Mouse (Mus musculus) cerebellum, postnatal 25 days (tissue): ENCODE measurements around the gene Ubash3a.

Experiments
- DNase-seq, 2 experiments: peaks; one replicate each; pipeline ENCODE4 v3.0.0; 2021; ENCODE audit warnings: mixed read lengths in 2 of 2

Gene Ubash3a

GRCm38 (mm10) chr17:31216068-31216955, 8.6 kb downstream of the Ubash3a start:
- DNase-seq = peak; percentile 46 to 63

DNA sequence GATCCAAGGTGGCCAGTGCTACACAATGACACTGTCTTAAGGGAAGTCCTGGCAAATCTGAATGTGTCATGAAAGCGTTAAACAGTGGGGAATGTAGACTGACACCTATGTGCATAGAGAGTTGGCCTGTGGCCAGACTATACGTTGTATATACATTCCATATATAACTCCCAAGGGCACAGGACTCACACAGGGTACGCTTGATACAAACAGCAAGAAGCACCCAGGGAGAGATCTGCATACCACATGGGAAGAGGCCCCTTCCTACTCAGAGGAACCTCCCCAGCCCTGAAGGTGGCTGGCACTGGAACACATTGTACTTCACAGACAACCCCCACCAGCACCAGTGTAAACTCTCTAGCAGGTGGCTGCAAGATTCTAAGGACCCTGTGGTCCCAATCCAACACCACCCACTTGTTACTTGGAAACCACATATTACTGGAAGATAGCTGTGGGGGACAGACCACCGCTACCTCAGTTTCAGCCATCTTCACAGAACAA, 15.2 kb downstream of the Ubash3a start:
- DNase-seq = no peak

DNA sequence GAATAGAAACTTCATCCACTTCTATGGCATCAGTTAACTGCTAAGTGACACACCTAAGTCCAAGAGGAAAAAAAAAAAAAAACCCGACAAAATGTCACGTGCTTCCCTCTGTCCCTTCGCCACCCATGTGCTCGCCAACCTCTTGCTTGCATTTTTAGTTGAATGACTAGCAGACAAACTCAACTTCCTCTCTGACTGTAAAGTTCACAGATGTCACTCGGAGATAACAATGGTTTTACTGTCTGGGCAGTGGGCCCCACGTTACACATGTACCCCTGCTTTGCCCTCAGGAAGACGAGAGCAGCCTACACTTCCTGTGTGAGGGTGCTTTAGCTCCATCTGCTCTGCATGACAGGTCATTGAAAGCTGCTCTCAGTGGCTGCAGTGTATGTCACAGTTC, 16.2 kb downstream of the Ubash3a start:
- no peak for DNase-seq

- DNase-seq = no peak
Observed at GRCm38 (mm10) chr17:31224591-31224990, 16.9 kb downstream of the Ubash3a start.

DNA sequence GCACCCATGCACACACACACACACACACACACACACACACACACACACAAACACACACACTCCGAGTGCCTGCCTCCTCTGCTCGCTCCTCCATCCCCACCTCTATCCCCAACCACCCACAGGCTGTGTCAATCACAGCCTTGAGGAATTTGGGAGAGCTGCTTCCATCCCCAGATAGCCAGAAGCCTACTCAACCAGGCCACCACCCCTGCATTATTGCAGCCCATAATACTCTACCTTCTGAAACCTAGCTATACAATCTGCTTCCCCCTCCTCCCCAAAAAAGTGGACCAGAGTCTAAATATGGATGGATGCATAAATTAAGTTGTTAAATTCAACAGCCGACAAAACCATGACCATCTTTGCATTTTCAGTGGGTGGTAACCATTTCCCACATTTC, 18.7 kb downstream of the Ubash3a start:
- no peak for DNase-seq

DNA sequence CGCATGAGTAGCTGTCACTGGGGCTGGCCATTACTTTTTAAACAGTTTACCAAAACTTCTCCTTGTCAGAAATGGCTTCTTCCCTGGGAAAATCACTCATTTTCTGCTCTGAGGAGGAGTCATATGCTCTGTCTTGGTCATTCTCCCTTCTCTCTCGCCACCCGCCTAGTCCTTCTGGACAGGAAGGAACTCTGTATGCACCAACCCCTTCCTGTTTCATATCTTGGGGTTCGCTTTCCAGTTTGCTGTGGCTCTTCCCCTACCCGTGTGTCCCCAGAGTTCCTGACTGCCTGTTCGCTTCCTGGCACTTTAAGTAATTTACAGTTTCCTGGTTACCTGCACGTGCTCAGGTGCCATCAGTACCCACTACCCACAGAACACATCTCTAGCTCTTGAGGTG, 19.3 kb downstream of the Ubash3a start:
- DNase-seq = no peak

DNA sequence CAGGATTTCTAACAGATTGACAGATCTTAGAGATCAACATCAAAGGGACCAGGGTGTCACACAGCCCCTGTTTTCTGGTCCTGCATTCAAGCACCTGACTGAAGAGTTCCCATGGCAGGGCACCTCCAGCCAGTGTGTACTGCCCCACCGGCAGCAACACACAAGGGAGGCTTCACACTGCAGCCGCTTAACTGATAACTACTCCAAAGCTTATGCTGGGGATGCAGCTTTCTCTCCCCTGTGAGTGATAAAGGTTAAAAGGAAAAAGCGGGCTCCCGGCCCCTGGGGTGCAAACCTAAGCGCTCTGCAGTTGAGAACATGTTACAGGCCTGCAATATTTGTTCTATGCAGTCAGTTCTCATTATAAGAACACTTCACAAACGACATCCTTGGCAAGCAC, 24.1 kb downstream of the Ubash3a start:
- DNase-seq = no peak

GRCm38 (mm10) chr17:31232251-31233010, 24.8 kb downstream of the Ubash3a start:
- no peak for DNase-seq

GRCm38 (mm10) chr17:31235915-31236314, 28.2 kb downstream of the Ubash3a start:
- DNase-seq = no peak

GRCm38 (mm10) chr17:31238234-31239020, 30.8 kb downstream of the Ubash3a start:
- DNase-seq = no peak

DNA sequence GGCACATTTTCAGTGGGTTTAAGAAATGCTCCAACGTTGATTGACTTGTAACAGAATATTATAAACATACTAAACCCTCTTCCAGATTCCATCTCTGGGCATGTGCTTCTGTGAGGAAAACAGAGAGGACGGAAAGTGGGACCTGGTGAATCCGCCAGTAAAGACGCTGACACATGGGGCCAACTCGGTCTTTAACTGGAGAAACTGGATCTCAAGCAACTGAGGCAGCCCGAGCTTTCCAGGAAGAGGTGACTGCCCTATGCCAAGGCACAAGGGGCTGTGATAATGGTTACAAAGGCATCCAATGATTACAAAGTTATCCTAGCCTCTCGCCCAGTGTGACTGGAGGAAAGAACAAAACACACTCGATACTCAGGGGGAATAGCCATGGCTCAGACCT, 33.5 kb downstream of the Ubash3a start:
- no peak for DNase-seq

DNA sequence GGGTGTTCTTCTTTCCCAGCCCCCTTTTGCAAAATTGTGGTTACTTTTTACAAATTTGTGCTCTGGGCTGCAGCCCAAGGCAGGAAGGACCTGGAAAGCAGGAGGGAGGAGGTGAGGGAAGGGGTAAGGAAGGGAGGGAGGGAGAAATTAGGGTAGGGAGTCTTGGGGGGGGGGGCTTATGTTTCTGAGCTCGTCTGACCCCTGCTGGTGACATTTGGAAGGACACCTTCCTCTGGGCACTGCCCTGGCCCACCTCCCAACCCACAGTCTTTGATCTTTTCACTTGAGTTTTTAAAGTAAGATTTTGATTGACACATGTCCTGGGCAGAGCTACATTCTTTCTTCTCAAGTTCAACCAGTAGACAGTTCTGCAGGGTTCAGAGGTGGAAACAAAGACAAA, 35.1 kb downstream of the Ubash3a start:
- peak in 1 of 2 experiments; percentile 48 for DNase-seq

DNA sequence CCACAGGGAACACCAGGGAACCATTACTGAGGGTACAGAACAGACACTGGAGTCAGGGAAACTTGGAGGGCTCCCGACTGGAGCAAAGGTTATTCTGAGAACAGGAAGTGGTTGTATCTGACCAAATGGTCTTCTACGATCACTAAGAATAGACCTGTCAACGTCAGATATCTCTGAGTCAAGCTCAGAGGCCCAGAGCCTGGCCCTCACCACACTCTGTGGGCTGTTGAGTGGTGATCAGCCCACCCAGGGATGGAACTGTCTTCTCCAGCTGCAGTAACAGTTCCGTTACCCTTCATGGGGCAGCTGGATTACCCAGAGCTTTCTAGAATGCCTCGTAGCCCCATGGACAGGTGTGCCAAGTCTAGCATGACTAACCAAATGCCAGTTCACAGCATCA, 37.6 kb downstream of the Ubash3a start:
- no peak for DNase-seq

DNA sequence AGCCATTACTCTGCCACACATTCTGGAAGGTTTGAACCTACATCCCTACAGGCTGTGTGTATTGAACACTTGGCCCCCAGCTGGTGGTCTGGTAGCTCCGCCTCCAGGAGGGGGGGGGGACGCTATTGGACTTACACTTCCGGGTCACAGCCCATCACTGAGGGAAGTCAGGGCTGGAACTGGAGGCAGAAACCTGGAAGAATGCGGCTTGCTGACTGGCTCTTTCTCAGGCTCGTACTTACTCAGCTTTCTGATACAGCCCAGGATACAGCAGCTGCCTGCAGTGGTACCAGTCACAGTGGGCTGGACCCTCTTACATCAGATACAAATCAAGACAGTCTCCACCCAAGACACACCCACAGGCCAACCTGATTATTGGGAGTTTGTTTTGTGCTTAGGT, 39.5 kb downstream of the Ubash3a start:
- no peak for DNase-seq

GRCm38 (mm10) chr17:31253951-31254350, 46.3 kb downstream of the Ubash3a start:
- no peak for DNase-seq

GRCm38 (mm10) chr17:31254463-31254931, 46.8 kb downstream of the Ubash3a start:
- peak; percentile 91 to 95 for DNase-seq

DNA sequence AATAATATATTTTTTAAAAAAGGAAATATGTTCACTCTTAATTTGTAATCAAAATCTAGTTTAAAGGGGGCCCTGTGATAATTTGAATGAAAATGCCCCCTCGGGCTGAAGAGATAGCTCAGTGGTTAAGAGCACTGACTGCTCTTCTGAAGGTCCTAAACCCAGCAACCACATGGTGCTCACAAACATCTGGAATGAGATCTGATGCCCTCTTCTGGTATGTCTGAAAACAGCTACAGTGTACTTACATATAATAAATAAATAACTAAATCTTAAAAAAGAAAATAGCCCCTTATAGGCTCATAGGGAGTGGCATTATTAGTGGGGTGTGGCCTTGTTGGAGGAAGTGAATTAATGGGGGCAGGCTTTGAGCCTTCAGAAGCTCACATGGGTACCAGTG, 49.5 kb downstream of the Ubash3a start:
- no peak for DNase-seq

- DNase-seq = no peak
Observed at GRCm38 (mm10) chr17:31257898-31258297, 50.2 kb downstream of the Ubash3a start.

DNA sequence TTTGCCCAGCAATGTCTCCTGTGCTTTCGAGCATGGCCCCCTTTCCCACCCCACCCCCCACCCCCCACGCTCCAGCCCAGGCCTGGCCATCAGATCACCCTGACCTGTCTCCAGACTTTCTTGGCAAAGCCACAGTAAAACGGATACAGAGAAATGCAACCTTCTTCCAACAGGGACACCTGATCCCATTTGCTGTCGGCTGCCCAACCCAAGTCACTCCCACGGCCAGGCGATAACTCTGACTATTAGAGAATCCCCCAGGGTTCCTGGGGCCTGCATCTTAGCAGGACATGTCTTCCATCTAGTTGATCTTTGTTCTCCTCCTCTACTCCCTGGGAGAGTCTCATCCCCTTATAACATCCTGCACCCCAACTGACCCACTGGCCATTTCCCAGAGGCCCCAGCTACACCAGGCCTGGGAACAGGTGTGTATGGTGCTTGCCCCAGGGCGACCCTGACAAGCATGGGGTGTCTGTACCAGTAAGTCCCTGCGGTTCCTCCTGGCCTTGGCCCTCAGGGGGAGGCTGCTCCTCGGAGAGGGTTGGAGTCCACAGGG, 50.7 kb downstream of the Ubash3a start:
- no peak for DNase-seq

- no peak for DNase-seq
Observed at GRCm38 (mm10) chr17:31259145-31259544, 51.5 kb downstream of the Ubash3a start.

DNA sequence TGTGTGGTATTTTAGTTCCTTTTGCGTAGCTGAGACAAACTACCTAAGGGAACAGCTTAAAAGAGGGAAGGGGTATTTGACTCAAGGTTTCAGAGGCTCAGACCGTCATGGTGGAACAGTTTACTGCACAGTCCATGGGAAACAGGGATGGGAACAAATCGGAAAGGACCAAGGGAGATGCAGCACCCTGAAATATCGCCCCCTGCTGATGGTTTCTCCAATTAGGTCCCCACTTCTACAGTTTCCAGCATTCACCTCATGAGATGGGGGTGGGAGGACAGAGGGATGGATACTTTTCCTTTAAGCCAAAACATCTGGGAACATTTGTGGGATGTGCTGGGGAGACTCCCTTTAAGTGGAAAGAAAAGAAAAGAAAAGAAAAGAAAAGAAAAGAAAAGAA, 52.2 kb downstream of the Ubash3a start:
- peak in 1 of 2 experiments; percentile 38 for DNase-seq

DNA sequence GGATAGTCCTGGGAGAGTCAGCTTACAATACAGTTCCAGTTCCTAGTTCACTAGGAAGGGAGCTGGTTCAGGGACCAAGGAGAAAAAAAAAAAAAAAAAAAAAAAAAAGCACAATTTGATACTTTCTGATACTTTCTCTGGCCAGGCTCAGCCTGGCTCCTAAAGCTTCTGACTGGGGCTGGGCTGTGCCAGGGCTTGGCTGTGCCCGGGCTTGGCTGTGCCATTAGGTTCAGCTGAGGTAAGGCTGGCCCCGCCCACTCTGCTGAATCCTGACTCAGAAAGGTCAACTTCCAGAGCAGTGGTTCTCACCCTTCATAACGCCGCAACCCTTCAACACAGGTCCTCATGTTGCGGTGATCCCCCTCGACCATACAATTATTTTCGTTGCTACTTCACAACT, 52.8 kb downstream of the Ubash3a start:
- DNase-seq = peak in 1 of 2 experiments; percentile 59

DNA sequence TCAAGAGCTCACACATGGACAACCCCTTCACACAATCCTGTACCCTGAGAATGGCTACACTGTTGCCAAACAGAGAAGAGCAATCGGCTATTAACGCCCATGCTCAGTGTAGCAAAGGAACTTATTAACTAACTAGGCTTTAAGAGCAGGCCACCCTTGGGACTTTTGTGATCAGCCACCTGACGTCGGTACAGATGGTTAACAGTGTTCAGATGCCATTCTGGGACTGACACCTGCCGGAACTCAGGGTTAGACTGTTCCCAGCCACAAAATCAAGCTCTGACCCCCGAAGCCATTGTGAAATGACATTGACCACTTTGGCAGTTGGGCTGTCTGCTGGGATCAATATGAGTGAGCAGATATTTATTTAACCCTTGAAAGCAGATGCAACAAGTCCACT, 53.7 kb downstream of the Ubash3a start:
- no peak for DNase-seq
